Mouse (Mus musculus) liver, embryonic 15.5 days (tissue): ENCODE results near the gene Olfr718-ps1. TPM values are rescaled to one million over a fixed set of nuclear protein-coding genes. Genes with fewer than 3 reads are reported as not detected.

Source experiments
- ATAC-seq: fragments of 200-750 bp; cut with Nextera tagmentation; 2 replicates; pipeline ENCODE4 v1.8.0; 2017; ENCODE audit warnings: moderate number of reproducible peaks, mild to moderate bottlenecking, moderate library complexity; ENCODE audit not compliant: insufficient read depth
- H3K27ac ChIP-seq: fragments of 300-500 bp; sonication (generic); replicated peaks from 2 replicates; pipeline ENCODE4 v1.5.1; 2015; ENCODE audit warnings: mild to moderate bottlenecking, inconsistent platforms
- H3K27me3 ChIP-seq: fragments of 300-500 bp; sonication (generic); 2 replicates; pipeline ENCODE4 v1.6.1; 2015; ENCODE audit warnings: mild to moderate bottlenecking, inconsistent platforms
- H3K36me3 ChIP-seq: fragments of 300-500 bp; sonication (generic); replicated peaks from 2 replicates; pipeline ENCODE4 v1.6.1; 2015; ENCODE audit warnings: moderate library complexity, mild to moderate bottlenecking, inconsistent platforms
- H3K4me1 ChIP-seq: fragments of 300-500 bp; sonication (generic); replicated peaks from 2 replicates; pipeline ENCODE4 v1.6.1; 2015; ENCODE audit warnings: inconsistent platforms
- H3K4me2 ChIP-seq: fragments of 300-500 bp; sonication (generic); 2 replicates; pipeline ENCODE4 v1.6.1; 2015; ENCODE audit warnings: moderate library complexity, mild to moderate bottlenecking, inconsistent platforms
- H3K4me3 ChIP-seq: fragments of 300-500 bp; sonication (generic); replicated peaks from 2 replicates; pipeline ENCODE4 v1.5.1; 2015; ENCODE audit warnings: mild to moderate bottlenecking, inconsistent platforms
- H3K9ac ChIP-seq: fragments of 300-500 bp; sonication (generic); 2 replicates; pipeline ENCODE4 v1.6.1; 2015; ENCODE audit warnings: moderate library complexity, mild to moderate bottlenecking, inconsistent platforms
- H3K9me3 ChIP-seq: fragments of 300-500 bp; sonication (generic); replicated peaks from 2 replicates; pipeline ENCODE4 v1.6.1; 2016; ENCODE audit warnings: inconsistent platforms
- whole genome bisulfite sequencing: fragments of 180-500 bp; shearing (Covaris S2); methylation state at CpG from one replicate; pipeline ENCODE4 v1.1.7; 2015; ENCODE audit warnings: mixed read lengths; ENCODE audit not compliant: insufficient replicate concordance; 5-methylcytosine and 5-hydroxymethylcytosine counted together
- polyA plus RNA-seq: library from polyadenylated mRNA; unstranded; fragments of >200 nt; fragmentation: Nextera tagmentation; extraction: Ambion mirVana; gene quantifications from 2 replicates; pipeline ENCODE4 v1.2.1, GENCODE M21; 2015

The Olfr718-ps1 gene
- polyA plus RNA-seq, 1 experiment from 2014 or later: not detected

GRCm38 (mm10) chr5:143127837-143128236, 19.5 kb downstream of the Olfr718-ps1 start:
- Histone ChIP-seq H3K27ac (no peak overlapping the region), H3K27me3 (peaks cover 29% of the 10 kb centered on the region; the same call in 1 of the 2 replicates), H3K4me3 (no peak overlapping the region), H3K9ac (no peak overlapping the region), H3K36me3 (no peaks in the 10 kb centered on the region), H3K9me3 (no peaks in the 10 kb centered on the region), H3K4me1 (no peaks in the 10 kb centered on the region; the same call in 1 of the 2 replicates), H3K4me2 (no peak overlapping the region)
- ATAC-seq: no peak
- WGBS: 58% methylated on average over 8 of the region's 8 CpGs

- H3K4me1 ChIP-seq: no peaks in the 10 kb centered on the region
- no peak for ATAC-seq
- 57% methylated on average over 4 of the region's 4 CpGs for WGBS
Measured at GRCm38 (mm10) chr5:143126908-143127307, 20.5 kb downstream of the Olfr718-ps1 start.

GRCm38 (mm10) chr5:143126089-143126488, 21.3 kb downstream of the Olfr718-ps1 start:
- Histone ChIP-seq H3K36me3 (no peaks in the 10 kb centered on the region), H3K4me3 (no peak overlapping the region), H3K9ac (no peak overlapping the region), H3K27me3 (peaks cover 36% of the 10 kb centered on the region), H3K4me2 (no peak overlapping the region), H3K27ac (no peak overlapping the region), H3K9me3 (no peaks in the 10 kb centered on the region), H3K4me1 (no peaks in the 10 kb centered on the region)
- 76% methylated on average over 9 of the region's 9 CpGs for WGBS
- no peak for ATAC-seq

More at GRCm38 (mm10) chr5:143126908-143127307, 20.5 kb downstream of the Olfr718-ps1 start:
- Histone ChIP-seq H3K27ac (no peak overlapping the region), H3K9me3 (no peaks in the 10 kb centered on the region), H3K27me3 (peaks cover 36% of the 10 kb centered on the region), H3K4me2 (no peak overlapping the region), H3K9ac (no peak overlapping the region), H3K4me3 (no peak overlapping the region), H3K36me3 (no peaks in the 10 kb centered on the region)

GRCm38 (mm10) chr5:143125601-143126000, 21.8 kb downstream of the Olfr718-ps1 start:
- Histone ChIP-seq H3K27ac (no peak overlapping the region), H3K4me1 (no peaks in the 10 kb centered on the region), H3K4me2 (no peak overlapping the region), H3K36me3 (no peaks in the 10 kb centered on the region), H3K9me3 (no peaks in the 10 kb centered on the region), H3K4me3 (no peak overlapping the region), H3K9ac (no peak overlapping the region), H3K27me3 (peaks cover 36% of the 10 kb centered on the region)
- 62% methylated on average over 7 of the region's 7 CpGs for WGBS
- ATAC-seq: no peak

- no peak overlapping the region for H3K4me2 ChIP-seq
- peaks cover 36% of the 10 kb centered on the region for H3K27me3 ChIP-seq
- WGBS: 75% methylated on average over 4 of the region's 4 CpGs
- H3K4me3 ChIP-seq: no peak overlapping the region
- H3K27ac ChIP-seq: no peak overlapping the region
- no peak for ATAC-seq
- no peaks in the 10 kb centered on the region for H3K4me1 ChIP-seq
- no peaks in the 10 kb centered on the region for H3K9me3 ChIP-seq
- H3K9ac ChIP-seq: no peak overlapping the region
- no peaks in the 10 kb centered on the region for H3K36me3 ChIP-seq
Measured at GRCm38 (mm10) chr5:143124805-143125378, 22.5 kb downstream of the Olfr718-ps1 start.

GRCm38 (mm10) chr5:143122673-143123072, 24.7 kb downstream of the Olfr718-ps1 start:
- 38% methylated on average over 1 of the region's 1 CpGs for WGBS
- Histone ChIP-seq H3K27ac (no peak overlapping the region), H3K4me1 (no peaks in the 10 kb centered on the region), H3K27me3 (peaks cover 22% of the 10 kb centered on the region), H3K36me3 (no peaks in the 10 kb centered on the region), H3K9me3 (0 out of 2 replicates have a peak, but pooled peaks cover under 1% of the 10 kb centered on the region), H3K4me2 (no peak overlapping the region), H3K4me3 (no peak overlapping the region), H3K9ac (no peak overlapping the region)
- ATAC-seq: no peak

GRCm38 (mm10) chr5:143122125-143122524, 25.3 kb downstream of the Olfr718-ps1 start:
- H3K9me3 ChIP-seq: 0 out of 2 replicates have a peak, but pooled peaks cover 3% of the 10 kb centered on the region

GRCm38 (mm10) chr5:143112281-143113246, 34.8 kb downstream of the Olfr718-ps1 start, which contains the start of gene Rnf216:
Gene Rnf216 (minus strand): TSS chr5:143112994.
- peak within 1 kb of the TSS; percentile 96 for H3K4me3 ChIP-seq
- peak within 1 kb of the TSS; percentile 88 for H3K27ac ChIP-seq
- H3K9me3 ChIP-seq: 0 out of 2 replicates have a peak, but pooled peaks cover 1% of the 10 kb centered on the region
- H3K4me2 ChIP-seq: peak within 1 kb of the TSS; percentile 91
- H3K27me3 ChIP-seq: no peaks in the 10 kb centered on the region
- ATAC-seq: peak; percentile 94
- H3K36me3 ChIP-seq: no peaks in the 10 kb centered on the region
- peaks cover 51% of the 10 kb centered on the region for H3K4me1 ChIP-seq
- H3K9ac ChIP-seq: peak within 1 kb of the TSS; percentile 90
- under 1% methylated on average over 109 of the region's 110 CpGs for WGBS

More at GRCm38 (mm10) chr5:143122125-143122524, 25.3 kb downstream of the Olfr718-ps1 start:
- Histone ChIP-seq H3K9ac (no peak overlapping the region), H3K4me1 (no peaks in the 10 kb centered on the region), H3K36me3 (no peaks in the 10 kb centered on the region), H3K4me3 (no peak overlapping the region), H3K27ac (no peak overlapping the region), H3K4me2 (no peak overlapping the region), H3K27me3 (peaks cover 21% of the 10 kb centered on the region)
- no peak for ATAC-seq
- 62% methylated on average over 8 of the region's 8 CpGs for WGBS

- Histone ChIP-seq H3K4me3 (no peak overlapping the region), H3K4me1 (peaks cover 71% of the 10 kb centered on the region), H3K9me3 (no peaks in the 10 kb centered on the region), H3K36me3 (0 out of 2 replicates have a peak, but pooled peaks cover 2% of the 10 kb centered on the region), H3K27ac (no peak overlapping the region), H3K4me2 (no peak overlapping the region), H3K27me3 (no peaks in the 10 kb centered on the region), H3K9ac (no peak overlapping the region)
- 66% methylated on average over 3 of the region's 3 CpGs for WGBS
- ATAC-seq: no peak
Measured at GRCm38 (mm10) chr5:143106842-143107241, 40.5 kb downstream of the Olfr718-ps1 start.

GRCm38 (mm10) chr5:143103231-143103630, 44.1 kb downstream of the Olfr718-ps1 start:
- no peak overlapping the region for H3K4me3 ChIP-seq
- H3K27me3 ChIP-seq: no peaks in the 10 kb centered on the region
- no peak overlapping the region for H3K27ac ChIP-seq
- no peak overlapping the region for H3K9ac ChIP-seq
- H3K4me2 ChIP-seq: no peak overlapping the region
- peaks cover 56% of the 10 kb centered on the region for H3K4me1 ChIP-seq
- ATAC-seq: no peak
- H3K9me3 ChIP-seq: no peaks in the 10 kb centered on the region
- 0 out of 2 replicates have a peak, but pooled peaks cover 2% of the 10 kb centered on the region for H3K36me3 ChIP-seq
- 84% methylated on average over 2 of the region's 2 CpGs for WGBS

GRCm38 (mm10) chr5:143101626-143102025, 45.8 kb downstream of the Olfr718-ps1 start:
- Histone ChIP-seq H3K4me3 (no peak overlapping the region), H3K4me2 (no peak overlapping the region), H3K27me3 (no peaks in the 10 kb centered on the region), H3K4me1 (peaks cover 42% of the 10 kb centered on the region), H3K27ac (peak overlapping the region; percentile 56), H3K9ac (0 out of 2 replicates have a peak overlapping the region, but pooled peaks have one; percentile 10), H3K9me3 (no peaks in the 10 kb centered on the region), H3K36me3 (0 out of 2 replicates have a peak, but pooled peaks cover 2% of the 10 kb centered on the region)
- ATAC-seq: no peak
- 79% methylated on average over 1 of the region's 1 CpGs for WGBS
